Mouse (Mus musculus) heart, postnatal 14 days (tissue): ENCODE data around the gene Lyg1. TPM values are rescaled to one million over a fixed set of nuclear protein-coding genes. Genes with fewer than 3 reads are reported as not detected.
"Not testable (repeated sequence)": the region's sequence is repeated elsewhere in the genome, so short reads cannot be mapped to it uniquely, and the experiment has no call there.

Experiments used
- DNase-seq, 2 experiments: peaks; one replicate each; pipeline ENCODE4 v3.0.0; 2021 to 2022
- intact Hi-C: fragments of 180-260 bp; cut with DNase I; formaldehyde crosslinking; loops from one replicate; pipeline ENCODE4 v1.15.1; 2025
- long read RNA-seq, 2 experiments: library from polyadenylated mRNA; stranded (forward); transcript quantifications; one replicate each; pipeline ENCODE4 v2.0.0; 2021
- total RNA-seq, 2 experiments: library from RNA; stranded (reverse); gene quantifications; 2 replicates each; pipeline ENCODE4 v1.2.3; 2021

Lyg1 gene
- total RNA-seq = not detected
- long read RNA-seq, experiment 1 = 0 reads
- long read RNA-seq, experiment 2 = 0 reads

- DNase-seq = no peak
- intact Hi-C loops = no loop called here
These were observed at the start of gene Lyg1 for GRCm38 (mm10) chr1:37957659-37958058. TSS of gene Lyg1 (minus strand) at chr1:37957759.

DNA sequence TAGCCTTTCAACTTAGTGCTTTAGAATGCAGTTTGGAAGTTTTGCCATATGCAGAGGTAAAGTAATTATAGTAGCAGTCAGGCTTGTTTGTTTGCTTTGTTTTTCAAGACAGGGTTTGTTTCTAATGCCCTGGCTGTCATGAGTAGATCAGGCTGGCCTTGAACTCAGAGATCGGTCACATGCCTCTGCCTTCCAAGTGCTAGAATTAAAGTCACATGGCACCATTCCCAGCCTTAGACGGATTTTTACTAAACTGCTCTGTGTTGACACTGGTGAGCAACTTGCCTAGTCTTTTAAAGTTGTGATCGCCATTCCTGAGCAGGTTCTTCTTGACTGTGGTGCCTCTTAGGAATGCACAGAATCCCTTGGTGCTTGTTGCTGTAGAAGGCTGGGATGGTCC is 49.2 kb upstream of the Lyg1 start:
- no peak for DNase-seq
- intact Hi-C loops = no loop called here

- intact Hi-C loops = no loop called here
- no peak for DNase-seq
These were observed 45.5 kb upstream of the Lyg1 start for GRCm38 (mm10) chr1:38003046-38003445.

DNA sequence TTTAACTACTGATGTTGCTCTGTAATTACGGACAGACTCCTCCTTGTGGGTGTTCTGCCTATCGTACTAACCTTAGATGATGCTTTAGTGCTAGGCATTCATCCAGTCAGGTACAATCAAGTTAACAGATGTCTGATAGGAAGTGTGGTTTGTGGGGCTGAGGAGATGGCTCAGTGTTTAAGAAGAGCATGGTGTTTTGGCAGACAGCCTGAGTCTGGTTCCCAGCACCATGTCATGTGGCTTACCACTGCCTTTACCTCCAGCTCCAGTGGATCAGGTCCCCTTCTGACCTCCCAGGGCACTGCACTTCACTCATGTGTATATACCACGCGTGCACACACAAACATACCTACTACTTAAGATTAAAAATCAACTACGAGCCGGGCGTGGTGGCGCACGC is 44.4 kb upstream of the Lyg1 start:
- intact Hi-C loops = no loop called here
- DNase-seq = no peak

GRCm38 (mm10) chr1:38000844-38001243 is 43.3 kb upstream of the Lyg1 start:
- no peak for DNase-seq
- intact Hi-C loops = no loop called here

DNA sequence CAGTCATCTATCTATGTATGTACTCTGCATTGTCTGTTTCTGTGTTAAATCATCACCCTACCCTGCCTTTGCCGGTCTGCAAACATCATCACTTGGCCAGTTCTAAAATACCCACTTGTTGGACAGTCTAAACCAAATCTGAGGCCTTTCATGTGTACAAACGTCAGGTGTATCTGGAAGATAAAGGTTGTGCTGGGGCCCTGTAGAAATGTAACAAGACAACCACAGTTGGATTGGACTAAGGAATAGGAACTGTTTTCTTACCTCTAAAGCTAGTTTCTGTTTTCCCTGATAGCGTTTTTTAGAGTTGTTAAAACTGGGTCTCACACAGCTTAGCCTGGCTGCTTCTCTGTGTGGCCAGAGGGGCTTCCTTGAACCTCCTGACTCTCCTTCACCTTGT is 42.0 kb upstream of the Lyg1 start:
- intact Hi-C loops = loop anchor here (5.0 kb wide), 1 partner anchor 128 kb away; the partner anchor contains the start of gene Rev1

DNA sequence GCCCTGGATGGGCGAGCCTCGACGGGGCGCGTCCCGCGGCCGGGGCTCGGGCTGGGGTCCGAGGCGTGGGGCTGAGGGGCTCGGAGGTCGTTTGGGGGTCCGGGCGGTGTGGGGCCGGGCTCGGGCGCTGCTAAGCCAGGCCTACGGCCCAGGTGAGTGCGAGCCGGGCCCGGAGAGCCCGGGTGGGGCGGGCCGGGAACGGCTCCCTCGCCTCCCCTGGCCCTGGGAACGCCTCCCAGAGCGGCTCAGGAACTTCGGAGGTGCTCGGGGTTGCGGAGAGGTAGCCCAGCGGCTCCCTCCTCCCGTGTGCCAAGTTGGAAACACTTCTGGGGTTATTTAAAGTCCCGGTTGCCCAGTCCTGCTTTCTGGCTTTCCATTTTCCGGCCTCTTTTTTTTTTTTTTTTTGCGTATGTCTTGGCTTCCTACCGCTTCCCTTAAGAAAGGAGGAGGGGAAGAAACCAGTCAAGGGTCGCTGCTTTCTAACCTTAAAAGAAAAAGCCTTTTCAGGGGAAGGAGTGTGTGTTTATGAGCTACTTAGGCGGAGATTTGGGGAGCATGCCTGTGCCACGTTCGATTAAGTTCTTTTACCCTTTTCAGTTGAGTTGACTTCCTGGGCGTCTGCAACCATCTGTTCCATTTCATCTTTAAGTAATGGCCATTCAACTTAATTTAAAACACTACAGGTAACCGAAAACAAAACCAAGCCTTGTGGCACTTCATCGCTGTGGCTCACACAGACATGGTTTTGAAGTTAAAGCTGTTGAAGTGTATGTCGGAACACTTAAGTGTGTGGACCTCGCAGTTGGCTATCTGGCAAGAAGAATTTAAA is 41.0 kb upstream of the Lyg1 start:
- DNase-seq = peak in 1 of 2 experiments; percentile 26
- intact Hi-C loops = loop anchor here (5.0 kb wide), 1 partner anchor 129 kb away; the partner anchor contains the start of gene Rev1

More for the DNA sequence above, 42.0 kb upstream of the Lyg1 start:
- DNase-seq = no peak

DNA sequence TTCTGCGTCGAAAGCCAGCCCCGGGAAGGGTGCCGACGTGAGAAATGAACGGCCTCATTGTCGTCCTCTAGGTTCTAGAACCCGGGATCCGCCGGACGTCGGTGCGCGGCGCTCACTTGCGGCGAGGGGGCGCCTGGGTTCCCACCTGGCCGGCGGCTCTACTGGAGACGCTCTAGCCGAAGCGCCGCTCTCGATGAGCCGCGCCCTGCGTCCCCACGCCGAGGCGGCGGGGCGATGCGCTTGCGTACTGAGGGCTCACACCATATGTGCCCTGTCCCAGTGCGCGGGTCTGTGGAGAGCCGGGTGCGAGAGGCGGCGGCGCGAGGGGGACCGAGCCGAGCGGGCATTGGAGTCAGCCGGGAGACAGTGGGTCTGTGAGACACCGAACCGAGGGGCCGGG is 40.3 kb upstream of the Lyg1 start, which contains the start of the genes Txndc9 and Eif5b:
Gene Txndc9 (minus strand): TSS at position 27 of the 400 bp plus-strand sequence.
Gene Eif5b (plus strand): TSS at position 144 of the 400 bp plus-strand sequence.
- intact Hi-C loops = loop anchor here (5.0 kb wide), 1 partner anchor 129 kb away; the partner anchor contains the start of gene Rev1
- DNase-seq = peak; percentile 96

- intact Hi-C loops = loop anchor here (5.0 kb wide), 1 partner anchor 130 kb away; the partner anchor contains the start of gene Rev1
- DNase-seq = peak; percentile 94 to 97
These were observed 39.4 kb upstream of the Lyg1 start for GRCm38 (mm10) chr1:37996877-37997484.

- intact Hi-C loops = loop anchor here (5.0 kb wide), 1 partner anchor 131 kb away; the partner anchor contains the start of gene Rev1
- DNase-seq = no peak
These were observed 38.7 kb upstream of the Lyg1 start for GRCm38 (mm10) chr1:37996226-37996625.

GRCm38 (mm10) chr1:37987856-37988255 is 30.3 kb upstream of the Lyg1 start:
- intact Hi-C loops = no loop called here
- DNase-seq = no peak

GRCm38 (mm10) chr1:37985764-37986323 is 28.3 kb upstream of the Lyg1 start:
- peak in 1 of 2 experiments; percentile 34 for DNase-seq

DNA sequence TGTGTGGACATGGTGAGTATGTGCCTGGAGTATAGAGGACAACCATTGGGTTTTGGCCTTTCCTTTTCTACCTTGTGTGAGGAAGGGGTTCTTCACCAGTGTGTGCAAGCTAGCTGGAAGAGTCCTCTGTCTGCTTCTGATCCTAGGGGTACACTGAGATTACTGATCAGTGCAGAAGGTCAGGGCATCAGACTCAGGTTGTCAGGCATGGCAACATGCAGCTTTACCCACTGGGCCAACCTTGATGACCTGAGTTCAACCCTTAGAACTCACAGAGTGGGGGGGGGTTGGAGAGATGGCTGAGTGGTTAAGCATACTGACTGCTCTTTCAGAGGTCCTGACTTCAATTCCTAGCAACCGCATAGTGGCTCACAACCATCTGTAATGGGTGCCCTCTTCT is 26.8 kb upstream of the Lyg1 start:
- intact Hi-C loops = no loop called here
- no peak for DNase-seq

More at GRCm38 (mm10) chr1:37985764-37986323, 28.3 kb upstream of the Lyg1 start:
- intact Hi-C loops = no loop called here

GRCm38 (mm10) chr1:37977303-37977702 is 19.7 kb upstream of the Lyg1 start:
- DNase-seq = no peak
- intact Hi-C loops = no loop called here

- intact Hi-C loops, DNase-seq: not testable (repeated sequence)
These were observed 19.1 kb upstream of the Lyg1 start for GRCm38 (mm10) chr1:37976666-37977065.

GRCm38 (mm10) chr1:37971520-37971919 is 14.0 kb upstream of the Lyg1 start:
- intact Hi-C loops = loop anchor here (5.0 kb wide), 1 partner anchor 291 kb away; no protein-coding TSS in a partner anchor
- no peak for DNase-seq

DNA sequence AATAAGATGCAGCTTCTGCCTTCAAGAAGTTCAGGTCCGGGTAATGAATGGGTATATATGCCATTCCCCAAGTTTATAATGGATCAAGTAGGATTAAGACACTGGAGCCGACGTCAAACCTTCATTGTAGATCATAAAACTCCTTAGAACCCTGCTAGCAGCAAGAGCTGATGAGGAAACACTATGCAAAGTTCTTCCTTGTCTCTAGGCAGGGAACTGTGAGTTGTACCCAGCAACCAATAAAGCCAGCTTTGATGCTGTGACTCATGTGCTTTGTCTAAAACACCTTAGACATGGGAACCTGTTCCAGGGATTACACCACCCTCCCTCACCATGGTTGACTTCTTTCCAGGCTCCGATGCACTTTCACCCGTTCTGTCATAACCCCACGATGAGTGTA is 11.2 kb upstream of the Lyg1 start:
- intact Hi-C loops = no loop called here
- no peak for DNase-seq

DNA sequence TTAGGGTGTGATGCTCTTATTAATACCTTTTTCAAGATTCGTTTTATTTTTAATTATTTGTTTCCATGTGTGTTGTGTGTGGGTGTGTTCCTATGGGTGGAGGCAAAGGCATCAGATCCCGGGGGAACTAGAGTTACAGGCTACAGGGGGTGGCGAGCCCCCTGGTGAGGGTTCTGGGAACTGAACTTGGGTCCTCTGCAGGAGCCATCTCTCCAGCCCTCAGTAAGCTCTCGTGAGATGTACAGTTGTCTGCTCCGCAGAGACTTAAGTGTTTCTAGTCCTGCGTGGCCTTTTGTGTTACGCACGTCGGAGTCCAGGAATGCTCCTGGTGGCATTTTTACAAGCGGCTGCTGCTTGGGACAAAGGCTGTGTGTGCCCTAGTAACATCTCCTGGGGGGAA is 8.0 kb upstream of the Lyg1 start:
- DNase-seq = no peak
- intact Hi-C loops = no loop called here

GRCm38 (mm10) chr1:37959486-37959885 is 1.9 kb upstream of the Lyg1 start:
- intact Hi-C loops = no loop called here
- no peak for DNase-seq

- intact Hi-C loops = no loop called here
- DNase-seq = no peak
These were observed 957 bp upstream of the Lyg1 start for GRCm38 (mm10) chr1:37958516-37958915.
